Mouse (Mus musculus) liver, postnatal 0 days (tissue): ENCODE data around the gene Zfp184. TPM values are rescaled to one million over a fixed set of nuclear protein-coding genes. Genes with fewer than 3 reads are reported as not detected.

Source experiments
- ATAC-seq: fragments of 200-750 bp; cut with Nextera tagmentation; 2 replicates; pipeline ENCODE4 v1.8.0; 2017; ENCODE audit warnings: mild to moderate bottlenecking, moderate library complexity
- DNase-seq: peaks from one replicate; pipeline ENCODE4 v3.0.0-alpha.2; 2016
- H3K27ac ChIP-seq: fragments of 300-500 bp; sonication (generic); 2 replicates; pipeline ENCODE4 v1.5.1; 2014; ENCODE audit warnings: antibody characterized with exemption, moderate library complexity, mild to moderate bottlenecking, low read depth
- H3K27me3 ChIP-seq: fragments of 300-500 bp; sonication (generic); 2 replicates; pipeline ENCODE4 v1.6.1; 2014; ENCODE audit warnings: low read length, control low read depth, mixed read lengths; ENCODE audit not compliant: insufficient read depth
- H3K36me3 ChIP-seq: fragments of 300-500 bp; sonication (generic); replicated peaks from 2 replicates; pipeline ENCODE4 v1.6.1; 2014; ENCODE audit warnings: mild to moderate bottlenecking, control low read depth, low read length, moderate library complexity, mixed read lengths; ENCODE audit not compliant: insufficient read depth
- H3K4me1 ChIP-seq: fragments of 300-500 bp; sonication (generic); 2 replicates; pipeline ENCODE4 v1.6.1; 2014; ENCODE audit warnings: antibody characterized with exemption, mild to moderate bottlenecking, control low read depth; ENCODE audit not compliant: insufficient read depth
- H3K4me2 ChIP-seq: fragments of 300-500 bp; sonication (generic); 2 replicates; pipeline ENCODE4 v1.6.1; 2014; ENCODE audit warnings: low read depth, mild to moderate bottlenecking, low read length, moderate library complexity, mixed read lengths
- H3K4me3 ChIP-seq: fragments of 300-500 bp; sonication (generic); 2 replicates; pipeline ENCODE4 v1.5.1; 2014; ENCODE audit warnings: low read depth, low read length
- H3K9ac ChIP-seq: fragments of 300-500 bp; sonication (generic); replicated peaks from 2 replicates; pipeline ENCODE4 v1.6.1; 2014; ENCODE audit warnings: mild to moderate bottlenecking, moderate library complexity
- H3K9me3 ChIP-seq: fragments of 300-500 bp; sonication (generic); 2 replicates; pipeline ENCODE4 v1.6.1; 2016; ENCODE audit warnings: mild to moderate bottlenecking, control low read depth, low read length, mixed read lengths
- CTCF ChIP-seq: sonication (generic); IDR thresholded peaks from 2 replicates; pipeline ENCODE4 v1.5.1; 2016; ENCODE audit warnings: antibody characterized with exemption, low read depth
- EP300 ChIP-seq: IDR thresholded peaks from 2 replicates; pipeline ENCODE4 v1.6.1; 2016; ENCODE audit warnings: antibody characterized with exemption, low read depth, mild to moderate bottlenecking
- WGBS: fragments of 180-500 bp; shearing (Covaris S2); extraction: QIAGEN DNeasy Blood & Tissue Kit; methylation state at CpG from one replicate; pipeline ENCODE4 v1.1.7; 2014; ENCODE audit not compliant: insufficient replicate concordance; 5-methylcytosine and 5-hydroxymethylcytosine counted together
- polyA plus RNA-seq: library from polyadenylated mRNA; unstranded; fragments of >200 nt; fragmentation: Nextera tagmentation; extraction: Ambion mirVana; gene quantifications from 2 replicates; pipeline ENCODE4 v1.2.1, GENCODE M21; 2015

The Zfp184 gene
- polyA plus RNA-seq, 1 experiment from 2014 or later, result 0.32 TPM

DNA sequence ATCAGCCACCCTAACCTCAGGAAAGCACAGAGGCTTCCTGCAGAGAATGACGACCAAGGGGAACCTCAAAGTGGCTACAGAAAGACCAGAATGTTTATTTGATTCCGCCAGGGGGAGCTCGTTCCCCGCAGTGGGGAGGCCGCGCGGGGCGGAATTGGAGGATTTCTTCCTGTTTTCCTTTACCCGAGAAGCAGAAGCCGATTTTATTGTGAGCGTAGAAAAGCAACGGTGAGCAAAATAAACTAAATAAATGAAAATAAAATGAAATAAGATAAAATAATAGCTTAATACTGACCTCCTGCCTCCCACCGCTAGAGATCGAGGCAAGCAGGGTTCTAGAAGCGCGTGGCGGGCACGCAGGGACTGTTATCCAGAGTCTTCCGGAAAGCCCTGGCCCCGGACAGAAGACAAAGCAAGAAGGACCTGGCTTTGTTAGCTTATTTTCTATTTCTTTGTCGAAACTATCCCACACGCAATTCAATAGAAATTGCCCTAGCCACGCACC is 29.4 kb downstream of the Zfp184 start:
- no peaks in the 10 kb centered on the region for H3K9me3 ChIP-seq
- WGBS, result under 1% methylated on average over 23 of the region's 23 CpGs
- TF ChIP-seq CTCF (peak; percentile 98), EP300 (no peak)
- peak overlapping the region; percentile 95 for H3K27ac ChIP-seq
- no peaks in the 10 kb centered on the region for H3K36me3 ChIP-seq
- peak overlapping the region; percentile 63 for H3K4me2 ChIP-seq
- no peaks in the 10 kb centered on the region for H3K27me3 ChIP-seq
- ATAC-seq (peak; percentile 84), DNase-seq (peak; percentile 94)
- H3K4me3 ChIP-seq, result peak overlapping the region; percentile 61
- no peaks in the 10 kb centered on the region for H3K4me1 ChIP-seq
- H3K9ac ChIP-seq, result peak overlapping the region; percentile 71

DNA sequence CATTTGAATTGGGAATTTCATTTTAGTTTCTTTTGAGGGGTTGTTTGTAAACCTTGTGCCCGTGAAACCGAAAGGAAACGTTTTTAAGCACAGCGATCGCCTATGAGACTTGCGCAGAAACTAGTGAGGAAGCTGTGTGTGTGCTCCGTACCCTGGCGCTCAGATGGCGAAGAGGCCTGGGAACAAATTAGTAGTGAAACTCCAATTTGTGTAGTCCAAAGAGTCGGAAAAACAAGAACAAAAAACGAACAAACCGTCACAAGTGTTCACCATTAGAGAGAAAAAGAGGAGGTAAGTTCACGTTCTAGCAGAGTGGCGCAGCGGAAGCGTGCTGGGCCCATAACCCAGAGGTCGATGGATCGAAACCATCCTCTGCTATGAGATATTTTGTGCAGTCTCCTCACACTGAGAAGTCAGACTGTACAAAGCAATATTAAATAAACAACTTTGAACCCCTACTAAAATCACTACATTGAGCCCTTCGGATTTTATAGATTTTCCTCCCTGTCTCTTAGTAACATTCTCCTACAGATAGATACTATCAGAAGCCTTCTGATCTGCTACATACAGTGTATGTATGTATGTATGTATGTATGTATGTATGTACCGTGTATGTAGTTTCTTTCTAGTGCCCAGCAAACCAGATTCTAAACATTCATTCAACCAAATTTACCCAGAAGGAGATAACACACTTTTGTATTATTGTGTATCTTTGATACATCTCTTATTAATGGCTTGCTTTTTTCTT is 30.0 kb downstream of the Zfp184 start:
- Histone ChIP-seq H3K4me2 (peak overlapping the region; percentile 63), H3K36me3 (no peaks in the 10 kb centered on the region), H3K4me3 (peak overlapping the region; percentile 61), H3K9me3 (no peaks in the 10 kb centered on the region), H3K27ac (peak overlapping the region; percentile 95), H3K27me3 (no peaks in the 10 kb centered on the region), H3K9ac (peak overlapping the region; percentile 71), H3K4me1 (no peaks in the 10 kb centered on the region)
- TF ChIP-seq EP300, result peak; percentile 64
- no peak for TF ChIP-seq CTCF
- ATAC-seq (peak; percentile 90), DNase-seq (peak; percentile 84)
- 4% methylated on average over 20 of the region's 20 CpGs for WGBS

DNA sequence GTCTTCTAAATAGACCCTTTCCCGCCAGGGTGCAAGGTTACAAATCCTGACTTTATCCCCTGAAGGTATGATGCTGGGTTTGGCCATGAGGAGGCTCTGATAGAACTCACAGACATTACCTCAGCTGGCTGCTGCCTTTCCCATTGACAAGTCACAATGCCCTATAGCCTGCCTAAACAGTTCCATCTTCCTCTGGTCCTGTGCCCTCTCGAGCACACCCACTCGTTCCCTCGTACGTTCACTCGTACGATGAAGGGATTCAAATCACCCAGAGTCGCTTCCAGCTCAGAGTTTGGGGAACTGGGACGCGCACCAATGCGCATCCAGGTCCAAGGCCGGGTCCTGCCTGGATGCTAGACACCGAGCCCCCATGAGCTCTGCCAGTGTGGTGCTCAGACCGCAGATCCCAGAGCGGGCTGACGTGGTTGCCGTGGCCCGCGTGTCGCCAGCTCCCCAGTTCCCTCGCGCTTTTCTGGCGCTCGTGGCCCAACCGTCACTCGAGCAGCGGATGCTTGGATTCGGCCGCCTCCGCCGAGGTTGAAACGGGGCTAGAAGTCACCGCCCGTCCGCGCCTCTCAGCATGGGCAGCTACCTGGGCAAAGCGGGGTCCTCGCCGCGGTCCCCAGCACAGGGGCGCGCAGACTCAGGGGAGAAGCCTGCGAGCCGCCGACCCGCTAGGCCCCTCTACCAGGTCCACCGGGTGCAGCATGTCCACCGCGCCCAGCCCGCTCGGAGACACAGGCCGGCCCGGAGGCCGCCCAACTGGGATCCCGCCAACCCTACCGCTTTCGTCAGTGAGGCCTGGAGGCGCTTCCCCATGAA is 36.3 kb downstream of the Zfp184 start, which contains the start of gene Pom121l2:
Gene Pom121l2, plus strand, starts transcription at position 214 of the 822 bp plus-strand sequence.
- H3K4me1 ChIP-seq, result peaks cover 10% of the 10 kb centered on the region
- ATAC-seq, result peak; percentile 44; the same call in 1 of the 2 replicates
- DNase-seq, result peak; percentile 41
- H3K4me2 ChIP-seq, result peak within 1 kb of the TSS; percentile 81
- TF ChIP-seq CTCF (no peak), EP300 (no peak)
- H3K9ac ChIP-seq, result peak within 1 kb of the TSS; percentile 46
- WGBS, result 1% methylated on average over 57 of the region's 58 CpGs
- no peaks in the 10 kb centered on the region for H3K9me3 ChIP-seq
- H3K36me3 ChIP-seq, result no peaks in the 10 kb centered on the region
- H3K27ac ChIP-seq, result no peak within 1 kb of the TSS
- peak within 1 kb of the TSS; percentile 43 for H3K4me3 ChIP-seq
- H3K27me3 ChIP-seq, result peaks cover 33% of the 10 kb centered on the region

DNA sequence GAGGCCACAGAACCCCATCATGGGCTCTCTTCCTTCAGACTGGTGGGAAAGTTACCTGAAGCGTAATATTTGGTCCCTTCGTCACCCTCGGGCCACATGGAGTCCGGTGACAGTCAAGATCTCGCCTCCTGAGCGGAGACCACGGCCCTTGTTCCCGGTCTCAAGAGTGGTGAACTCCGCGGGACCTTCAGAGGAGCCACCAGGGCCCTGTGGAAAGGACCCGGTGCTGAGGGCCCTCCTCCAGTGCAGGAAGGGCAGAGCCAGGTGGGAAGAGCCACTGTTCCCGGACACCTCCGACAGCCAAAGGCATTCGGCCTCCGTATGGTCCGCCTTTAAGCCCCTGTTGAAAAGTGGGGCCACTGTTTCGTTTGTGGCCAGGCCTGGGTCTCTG is 36.9 kb downstream of the Zfp184 start:
- Histone ChIP-seq H3K4me1 (peaks cover 10% of the 10 kb centered on the region), H3K9ac (peak overlapping the region; percentile 46), H3K4me3 (peak overlapping the region; percentile 43)

DNA sequence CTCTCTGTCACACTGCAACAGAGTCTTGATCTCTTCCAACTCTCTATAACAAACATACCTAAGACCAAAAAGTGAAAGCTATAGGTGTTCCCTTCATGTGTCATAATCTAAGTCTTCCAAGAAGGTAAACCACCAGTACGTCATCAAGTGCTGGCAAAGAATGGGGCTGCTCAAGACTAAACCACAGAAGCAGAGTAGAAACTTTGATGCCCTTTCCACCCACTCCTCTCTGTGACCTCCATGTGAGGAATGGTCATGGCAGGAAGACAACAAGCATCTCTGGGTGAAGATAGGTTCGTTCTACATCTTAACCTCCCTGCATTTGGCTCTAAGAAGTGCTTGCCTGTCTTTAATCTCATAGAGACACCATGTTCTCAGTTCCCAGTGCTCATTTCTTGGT is 39.6 kb downstream of the Zfp184 start:
- no peak for TF ChIP-seq CTCF
- TF ChIP-seq EP300, result no peak
- no peak overlapping the region for H3K9ac ChIP-seq

More for the DNA sequence above, 36.9 kb downstream of the Zfp184 start:
- no peak overlapping the region for H3K27ac ChIP-seq
- WGBS, result 12% methylated on average over 17 of the region's 17 CpGs
- H3K36me3 ChIP-seq, result no peaks in the 10 kb centered on the region
- H3K4me2 ChIP-seq, result peak overlapping the region; percentile 81
- no peaks in the 10 kb centered on the region for H3K9me3 ChIP-seq
- ATAC-seq (no peak), DNase-seq (no peak)
- peaks cover 33% of the 10 kb centered on the region for H3K27me3 ChIP-seq
- TF ChIP-seq EP300, result no peak
- no peak for TF ChIP-seq CTCF

DNA sequence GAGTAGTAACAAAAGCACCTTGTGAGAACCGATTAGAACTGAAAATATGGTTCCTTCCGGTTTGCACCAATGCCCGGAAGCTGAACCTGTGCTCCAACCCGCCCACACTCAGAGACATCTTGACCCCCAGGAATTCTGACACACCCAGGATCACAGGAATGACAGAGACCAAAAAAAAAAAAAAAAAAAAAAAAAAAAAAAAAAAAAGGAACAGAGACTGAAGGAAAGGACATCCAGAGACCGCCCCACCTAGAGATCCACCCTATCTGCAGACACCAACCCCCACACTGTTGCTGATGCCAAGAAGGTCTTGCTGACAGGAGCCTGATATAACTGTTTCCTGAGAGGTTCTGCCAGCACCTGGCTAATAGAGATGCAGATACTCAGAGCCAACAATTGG is 47.7 kb downstream of the Zfp184 start:
- H3K4me3 ChIP-seq, result no peak overlapping the region
- WGBS, result 78% methylated on average over 5 of the region's 5 CpGs

More for the DNA sequence above, 39.6 kb downstream of the Zfp184 start:
- Histone ChIP-seq H3K36me3 (no peaks in the 10 kb centered on the region), H3K9me3 (no peaks in the 10 kb centered on the region), H3K4me2 (no peak overlapping the region), H3K4me3 (no peak overlapping the region), H3K4me1 (peaks cover 10% of the 10 kb centered on the region), H3K27me3 (peaks cover 36% of the 10 kb centered on the region), H3K27ac (no peak overlapping the region)
- ATAC-seq (no peak), DNase-seq (no peak)
- WGBS, result 67% methylated on average over 2 of the region's 2 CpGs

More for the DNA sequence above, 47.7 kb downstream of the Zfp184 start:
- H3K9ac ChIP-seq, result no peak overlapping the region
- DNase-seq (no peak), ATAC-seq (no peak)
- no peaks in the 10 kb centered on the region for H3K36me3 ChIP-seq
- peaks cover 16% of the 10 kb centered on the region for H3K4me1 ChIP-seq
- TF ChIP-seq CTCF (no peak), EP300 (no peak)
- H3K27me3 ChIP-seq, result peaks cover 31% of the 10 kb centered on the region
- H3K27ac ChIP-seq, result no peak overlapping the region
- H3K4me2 ChIP-seq, result no peak overlapping the region
- peaks cover 3% of the 10 kb centered on the region; the same call in 1 of the 2 replicates for H3K9me3 ChIP-seq
